Mouse (Mus musculus) olfactory bulb, adult 2 months (tissue): ENCODE results near the gene Crip1.

Experiments used
- CTCF ChIP-seq: fragments of 200-500 bp; IDR thresholded peaks from 2 replicates; pipeline ENCODE4 v1.5.1; 2012; ENCODE audit warnings: low read depth, mild to moderate bottlenecking, low read length, moderate library complexity; ENCODE audit not compliant: insufficient read depth
- POLR2A ChIP-seq: fragments of 200-500 bp; IDR thresholded peaks from 2 replicates; pipeline ENCODE4 v1.6.1; 2012; ENCODE audit warnings: mild to moderate bottlenecking, low read depth, low read length, moderate library complexity; ENCODE audit not compliant: insufficient read depth

GRCm38 (mm10) chr12:113114856-113115538 is 31.1 kb upstream of the Crip1 start:
- no peak for TF ChIP-seq CTCF
- TF ChIP-seq POLR2A = no peak
